Mouse (Mus musculus): ENCODE measurements around the gene Cdk5rap2. TPM values are rescaled to one million over a fixed set of nuclear protein-coding genes. Genes with fewer than 3 reads are reported as not detected.

Gene Cdk5rap2
- polyA plus RNA-seq, 1 experiment from 2014 or later, result 25.1 TPM

GRCm38 (mm10) chr4:70265248-70265647, 145.0 kb downstream of the Cdk5rap2 start:
- WGBS, result 62% methylated on average over 6 of the region's 6 CpGs
- H3K4me3 ChIP-seq (ENCODE audit: low read depth, low read length), result no peak overlapping the region
- peak; percentile 82 for TF ChIP-seq CTCF (IDR thresholded peaks at IDR 0.05; ENCODE audit: low read depth)
- DNase-seq (peak; percentile 70), ATAC-seq (ENCODE audit: insufficient read depth) (peak; percentile 58; the same call in 1 of the 2 replicates)
- no peaks in the 10 kb centered on the region for H3K4me1 ChIP-seq (ENCODE audit: insufficient read depth)
- no peak overlapping the region for H3K9ac ChIP-seq
- H3K9me3 ChIP-seq (ENCODE audit: low read depth, low read length), result no peaks in the 10 kb centered on the region
- no peaks in the 10 kb centered on the region for H3K27me3 ChIP-seq (ENCODE audit: insufficient read depth, low read length)
- no peak overlapping the region for H3K4me2 ChIP-seq
- peaks cover 49% of the 10 kb centered on the region for H3K36me3 ChIP-seq (ENCODE audit: insufficient read depth)
- no peak overlapping the region for H3K27ac ChIP-seq (ENCODE audit: low read depth)

GRCm38 (mm10) chr4:70262850-70263249, 147.4 kb downstream of the Cdk5rap2 start:
- no peak overlapping the region for H3K9ac ChIP-seq
- H3K9me3 ChIP-seq (ENCODE audit: low read depth, low read length), result no peaks in the 10 kb centered on the region
- no peaks in the 10 kb centered on the region for H3K27me3 ChIP-seq (ENCODE audit: insufficient read depth, low read length)
- DNase-seq (no peak), ATAC-seq (ENCODE audit: insufficient read depth) (no peak)
- TF ChIP-seq CTCF (IDR thresholded peaks at IDR 0.05; ENCODE audit: low read depth), result no peak
- no peak overlapping the region for H3K4me3 ChIP-seq (ENCODE audit: low read depth, low read length)
- H3K4me1 ChIP-seq (ENCODE audit: insufficient read depth), result no peaks in the 10 kb centered on the region
- 86% methylated on average over 5 of the region's 5 CpGs for WGBS
- peaks cover 52% of the 10 kb centered on the region for H3K36me3 ChIP-seq (ENCODE audit: insufficient read depth)
- H3K4me2 ChIP-seq, result no peak overlapping the region
- no peak overlapping the region for H3K27ac ChIP-seq (ENCODE audit: low read depth)

GRCm38 (mm10) chr4:70261315-70261714, 148.9 kb downstream of the Cdk5rap2 start:
- WGBS, result 81% methylated on average over 5 of the region's 5 CpGs
- TF ChIP-seq CTCF (IDR thresholded peaks at IDR 0.05; ENCODE audit: low read depth), result no peak
- Histone ChIP-seq H3K4me3 (ENCODE audit: low read depth, low read length) (no peak overlapping the region), H3K27ac (ENCODE audit: low read depth) (no peak overlapping the region), H3K4me2 (no peak overlapping the region), H3K36me3 (ENCODE audit: insufficient read depth) (peaks cover 48% of the 10 kb centered on the region), H3K4me1 (ENCODE audit: insufficient read depth) (no peaks in the 10 kb centered on the region), H3K27me3 (ENCODE audit: insufficient read depth, low read length) (no peaks in the 10 kb centered on the region), H3K9me3 (ENCODE audit: low read depth, low read length) (no peaks in the 10 kb centered on the region), H3K9ac (no peak overlapping the region)
- no peak for DNase-seq
- no peak for ATAC-seq (ENCODE audit: insufficient read depth)

GRCm38 (mm10) chr4:70260419-70260807, 149.8 kb downstream of the Cdk5rap2 start:
- ATAC-seq (ENCODE audit: insufficient read depth) (no peak), DNase-seq (no peak)
- H3K36me3 ChIP-seq (ENCODE audit: insufficient read depth), result peaks cover 52% of the 10 kb centered on the region
- H3K9me3 ChIP-seq (ENCODE audit: low read depth, low read length), result no peaks in the 10 kb centered on the region
- no peak overlapping the region for H3K9ac ChIP-seq
- no peak overlapping the region for H3K4me2 ChIP-seq
- TF ChIP-seq CTCF (IDR thresholded peaks at IDR 0.05; ENCODE audit: low read depth), result no peak
- no peaks in the 10 kb centered on the region for H3K27me3 ChIP-seq (ENCODE audit: insufficient read depth, low read length)
- whole genome bisulfite sequencing, result 81% methylated on average over 11 of the region's 11 CpGs
- no peaks in the 10 kb centered on the region for H3K4me1 ChIP-seq (ENCODE audit: insufficient read depth)
- H3K4me3 ChIP-seq (ENCODE audit: low read depth, low read length), result no peak overlapping the region
- H3K27ac ChIP-seq (ENCODE audit: low read depth), result no peak overlapping the region

GRCm38 (mm10) chr4:70259726-70260418, 150.4 kb downstream of the Cdk5rap2 start:
- no peak for ATAC-seq (ENCODE audit: insufficient read depth)
- WGBS, result 84% methylated on average over 3 of the region's 3 CpGs

GRCm38 (mm10) chr4:70258826-70259225, 151.4 kb downstream of the Cdk5rap2 start:
- no peak for TF ChIP-seq CTCF (IDR thresholded peaks at IDR 0.05; ENCODE audit: low read depth)
- ATAC-seq (ENCODE audit: insufficient read depth), result no peak
- DNase-seq, result no peak
- H3K9me3 ChIP-seq (ENCODE audit: low read depth, low read length), result no peaks in the 10 kb centered on the region
- 81% methylated on average over 9 of the region's 9 CpGs for WGBS
- no peak overlapping the region for H3K4me2 ChIP-seq
- no peak overlapping the region for H3K27ac ChIP-seq (ENCODE audit: low read depth)
- H3K9ac ChIP-seq, result no peak overlapping the region
- no peak overlapping the region for H3K4me3 ChIP-seq (ENCODE audit: low read depth, low read length)
- H3K27me3 ChIP-seq (ENCODE audit: insufficient read depth, low read length), result no peaks in the 10 kb centered on the region
- peaks cover 52% of the 10 kb centered on the region for H3K36me3 ChIP-seq (ENCODE audit: insufficient read depth)
- H3K4me1 ChIP-seq (ENCODE audit: insufficient read depth), result no peaks in the 10 kb centered on the region

More at GRCm38 (mm10) chr4:70259726-70260418, 150.4 kb downstream of the Cdk5rap2 start:
- Histone ChIP-seq H3K4me3 (ENCODE audit: low read depth, low read length) (no peak overlapping the region), H3K9ac (no peak overlapping the region), H3K36me3 (ENCODE audit: insufficient read depth) (peaks cover 54% of the 10 kb centered on the region), H3K27ac (ENCODE audit: low read depth) (no peak overlapping the region), H3K4me2 (no peak overlapping the region), H3K4me1 (ENCODE audit: insufficient read depth) (no peaks in the 10 kb centered on the region), H3K27me3 (ENCODE audit: insufficient read depth, low read length) (no peaks in the 10 kb centered on the region), H3K9me3 (ENCODE audit: low read depth, low read length) (no peaks in the 10 kb centered on the region)
- peak; percentile 10 for DNase-seq
- TF ChIP-seq CTCF (IDR thresholded peaks at IDR 0.05; ENCODE audit: low read depth), result no peak

GRCm38 (mm10) chr4:70258205-70258604, 152.0 kb downstream of the Cdk5rap2 start:
- no peak overlapping the region for H3K27ac ChIP-seq (ENCODE audit: low read depth)
- H3K4me1 ChIP-seq (ENCODE audit: insufficient read depth), result no peaks in the 10 kb centered on the region
- no peak overlapping the region for H3K4me2 ChIP-seq
- peaks cover 46% of the 10 kb centered on the region for H3K36me3 ChIP-seq (ENCODE audit: insufficient read depth)
- DNase-seq (no peak), ATAC-seq (ENCODE audit: insufficient read depth) (no peak)
- no peaks in the 10 kb centered on the region for H3K27me3 ChIP-seq (ENCODE audit: insufficient read depth, low read length)
- no peak for TF ChIP-seq CTCF (IDR thresholded peaks at IDR 0.05; ENCODE audit: low read depth)
- 92% methylated on average over 6 of the region's 6 CpGs for WGBS
- H3K4me3 ChIP-seq (ENCODE audit: low read depth, low read length), result no peak overlapping the region
- no peak overlapping the region for H3K9ac ChIP-seq
- no peaks in the 10 kb centered on the region for H3K9me3 ChIP-seq (ENCODE audit: low read depth, low read length)
